Mouse (Mus musculus): Measurements from ENCODE around the gene Abhd12. TPM values are rescaled to one million over a fixed set of nuclear protein-coding genes. Genes with fewer than 3 reads are reported as not detected.

Gene Abhd12
- total and polyA plus RNA-seq, 3 experiments = 17.2 to 24.5 (median 23.9) TPM

GRCm38 (mm10) chr2:150923505-150923904 lies 19.0 kb upstream of the Abhd12 start:
- H3K4me3 ChIP-seq (ENCODE audit: low read depth, low read length) = no peak overlapping the region
- H3K27me3 ChIP-seq (ENCODE audit: insufficient read depth, low read length) = no peaks in the 10 kb centered on the region
- TF ChIP-seq GATA2 (IDR thresholded peaks at IDR 0.05; ENCODE audit: borderline replicate concordance, low read depth, low read length) (no peak), POLR2AphosphoS5 (IDR thresholded peaks at IDR 0.05; ENCODE audit: insufficient replicate concordance, low read depth, low read length) (no peak), CTCF (IDR thresholded peaks at IDR 0.05; ENCODE audit: low read depth, low read length) (no peak), TAL1 (conservative IDR thresholded peaks at IDR 0.05; ENCODE audit: low read depth, low read length) (no peak), GATA1 (IDR thresholded peaks at IDR 0.05; ENCODE audit: borderline replicate concordance, low read length) (no peak)
- H3K36me3 ChIP-seq (replicated peaks) = peaks cover 66% of the 10 kb centered on the region
- H3K4me1 ChIP-seq (ENCODE audit: insufficient read depth, low read depth, low read length) = peaks cover 4% of the 10 kb centered on the region
- no peak for ATAC-seq (ENCODE audit: extremely low read depth, insufficient number of reproducible peaks, low FRiP score, poor library complexity, severe bottlenecking)
- DNase-seq (ENCODE audit: low spot score) = no peak
- H3K9me3 ChIP-seq (replicated peaks) = no peaks in the 10 kb centered on the region

GRCm38 (mm10) chr2:150923026-150923425 lies 18.5 kb upstream of the Abhd12 start:
- TF ChIP-seq GATA1 (IDR thresholded peaks at IDR 0.05; ENCODE audit: borderline replicate concordance, low read length) = no peak
- no peak for TF ChIP-seq GATA2 (IDR thresholded peaks at IDR 0.05; ENCODE audit: borderline replicate concordance, low read depth, low read length)
- TF ChIP-seq CTCF (IDR thresholded peaks at IDR 0.05; ENCODE audit: low read depth, low read length) = no peak
- TF ChIP-seq POLR2AphosphoS5 (IDR thresholded peaks at IDR 0.05; ENCODE audit: insufficient replicate concordance, low read depth, low read length) = no peak
- no peak for TF ChIP-seq TAL1 (conservative IDR thresholded peaks at IDR 0.05; ENCODE audit: low read depth, low read length)
- no peak for ATAC-seq (ENCODE audit: extremely low read depth, insufficient number of reproducible peaks, low FRiP score, poor library complexity, severe bottlenecking)
- Histone ChIP-seq H3K9me3 (replicated peaks) (no peaks in the 10 kb centered on the region), H3K4me1 (ENCODE audit: insufficient read depth, low read depth, low read length) (peaks cover 5% of the 10 kb centered on the region), H3K36me3 (replicated peaks) (peaks cover 69% of the 10 kb centered on the region), H3K4me3 (ENCODE audit: low read depth, low read length) (no peak overlapping the region), H3K27me3 (ENCODE audit: insufficient read depth, low read length) (no peaks in the 10 kb centered on the region)
- DNase-seq (ENCODE audit: low spot score) = no peak

- no peaks in the 10 kb centered on the region for H3K9me3 ChIP-seq (replicated peaks)
- no peaks in the 10 kb centered on the region for H3K27me3 ChIP-seq (ENCODE audit: insufficient read depth, low read length)
- DNase-seq (ENCODE audit: low spot score) = no peak
- H3K4me1 ChIP-seq (ENCODE audit: insufficient read depth, low read depth, low read length) = peaks cover 5% of the 10 kb centered on the region
- TF ChIP-seq GATA2 (IDR thresholded peaks at IDR 0.05; ENCODE audit: borderline replicate concordance, low read depth, low read length) (no peak), GATA1 (IDR thresholded peaks at IDR 0.05; ENCODE audit: borderline replicate concordance, low read length) (no peak), POLR2AphosphoS5 (IDR thresholded peaks at IDR 0.05; ENCODE audit: insufficient replicate concordance, low read depth, low read length) (no peak), TAL1 (conservative IDR thresholded peaks at IDR 0.05; ENCODE audit: low read depth, low read length) (no peak), CTCF (IDR thresholded peaks at IDR 0.05; ENCODE audit: low read depth, low read length) (no peak)
- no peak for ATAC-seq (ENCODE audit: extremely low read depth, insufficient number of reproducible peaks, low FRiP score, poor library complexity, severe bottlenecking)
- no peak overlapping the region for H3K4me3 ChIP-seq (ENCODE audit: low read depth, low read length)
- peaks cover 68% of the 10 kb centered on the region for H3K36me3 ChIP-seq (replicated peaks)
Measured at GRCm38 (mm10) chr2:150922165-150922564, 17.6 kb upstream of the Abhd12 start.

DNA sequence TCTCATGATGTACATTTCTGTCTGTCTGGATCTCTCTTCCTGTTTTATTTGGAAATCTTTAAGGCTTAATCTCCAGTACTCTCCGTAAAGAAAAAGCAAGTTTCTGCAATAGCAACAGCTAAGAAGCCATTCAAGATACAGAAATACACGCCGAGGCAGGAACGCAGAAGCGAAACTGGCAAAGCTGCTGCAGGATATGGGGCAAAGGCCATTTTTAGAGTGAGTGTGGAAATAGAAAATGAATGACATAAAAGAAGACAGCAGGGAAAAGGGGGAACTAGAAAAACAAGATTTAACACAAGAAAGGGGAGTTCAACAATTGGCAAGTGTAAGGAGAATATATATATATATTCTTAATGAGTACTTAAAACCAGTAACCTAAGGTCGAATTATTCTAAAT lies 17.2 kb upstream of the Abhd12 start:
- TF ChIP-seq GATA1 (IDR thresholded peaks at IDR 0.05; ENCODE audit: borderline replicate concordance, low read length) (no peak), POLR2AphosphoS5 (IDR thresholded peaks at IDR 0.05; ENCODE audit: insufficient replicate concordance, low read depth, low read length) (no peak), TAL1 (conservative IDR thresholded peaks at IDR 0.05; ENCODE audit: low read depth, low read length) (no peak), GATA2 (IDR thresholded peaks at IDR 0.05; ENCODE audit: borderline replicate concordance, low read depth, low read length) (no peak), CTCF (IDR thresholded peaks at IDR 0.05; ENCODE audit: low read depth, low read length) (no peak)
- no peak for ATAC-seq (ENCODE audit: extremely low read depth, insufficient number of reproducible peaks, low FRiP score, poor library complexity, severe bottlenecking)
- Histone ChIP-seq H3K9me3 (replicated peaks) (no peaks in the 10 kb centered on the region), H3K36me3 (replicated peaks) (peaks cover 68% of the 10 kb centered on the region), H3K27me3 (ENCODE audit: insufficient read depth, low read length) (no peaks in the 10 kb centered on the region), H3K4me3 (ENCODE audit: low read depth, low read length) (no peak overlapping the region), H3K4me1 (ENCODE audit: insufficient read depth, low read depth, low read length) (peaks cover 5% of the 10 kb centered on the region)
- no peak for DNase-seq (ENCODE audit: low spot score)

GRCm38 (mm10) chr2:150920543-150920942 lies 16.0 kb upstream of the Abhd12 start:
- TF ChIP-seq CTCF (IDR thresholded peaks at IDR 0.05; ENCODE audit: low read depth, low read length) = no peak
- TF ChIP-seq TAL1 (conservative IDR thresholded peaks at IDR 0.05; ENCODE audit: low read depth, low read length) = no peak
- no peak for TF ChIP-seq GATA2 (IDR thresholded peaks at IDR 0.05; ENCODE audit: borderline replicate concordance, low read depth, low read length)
- TF ChIP-seq POLR2AphosphoS5 (IDR thresholded peaks at IDR 0.05; ENCODE audit: insufficient replicate concordance, low read depth, low read length) = no peak
- no peak for TF ChIP-seq GATA1 (IDR thresholded peaks at IDR 0.05; ENCODE audit: borderline replicate concordance, low read length)
- no peak overlapping the region for H3K4me3 ChIP-seq (ENCODE audit: low read depth, low read length)
- peaks cover 10% of the 10 kb centered on the region for H3K4me1 ChIP-seq (ENCODE audit: insufficient read depth, low read depth, low read length)
- peaks cover 67% of the 10 kb centered on the region for H3K36me3 ChIP-seq (replicated peaks)
- no peaks in the 10 kb centered on the region for H3K9me3 ChIP-seq (replicated peaks)
- ATAC-seq (ENCODE audit: extremely low read depth, insufficient number of reproducible peaks, low FRiP score, poor library complexity, severe bottlenecking) (no peak), DNase-seq (ENCODE audit: low spot score) (no peak)
- no peaks in the 10 kb centered on the region for H3K27me3 ChIP-seq (ENCODE audit: insufficient read depth, low read length)

- ATAC-seq (ENCODE audit: extremely low read depth, insufficient number of reproducible peaks, low FRiP score, poor library complexity, severe bottlenecking) (peak; percentile 45), DNase-seq (ENCODE audit: low spot score) (no peak)
- H3K36me3 ChIP-seq (replicated peaks) = peaks cover 70% of the 10 kb centered on the region
- TF ChIP-seq CTCF (IDR thresholded peaks at IDR 0.05; ENCODE audit: low read depth, low read length) (no peak), TAL1 (conservative IDR thresholded peaks at IDR 0.05; ENCODE audit: low read depth, low read length) (no peak), GATA2 (IDR thresholded peaks at IDR 0.05; ENCODE audit: borderline replicate concordance, low read depth, low read length) (no peak), POLR2AphosphoS5 (IDR thresholded peaks at IDR 0.05; ENCODE audit: insufficient replicate concordance, low read depth, low read length) (no peak), GATA1 (IDR thresholded peaks at IDR 0.05; ENCODE audit: borderline replicate concordance, low read length) (no peak)
- H3K27me3 ChIP-seq (ENCODE audit: insufficient read depth, low read length) = no peaks in the 10 kb centered on the region
- no peaks in the 10 kb centered on the region for H3K9me3 ChIP-seq (replicated peaks)
- no peak overlapping the region for H3K4me3 ChIP-seq (ENCODE audit: low read depth, low read length)
- H3K4me1 ChIP-seq (ENCODE audit: insufficient read depth, low read depth, low read length) = peaks cover 10% of the 10 kb centered on the region
Measured at GRCm38 (mm10) chr2:150918720-150919119, 14.2 kb upstream of the Abhd12 start.
